Mouse (Mus musculus): Measurements from ENCODE around the gene Tmem217. TPM values are rescaled to one million over a fixed set of nuclear protein-coding genes. Genes with fewer than 3 reads are reported as not detected.

Tmem217 gene
- total and polyA plus RNA-seq, 3 experiments: 2.5 to 4.5 TPM; not detected in 1

GRCm38 (mm10) chr17:29476461-29476860 is 75.7 kb downstream of the Tmem217 start:
- Histone ChIP-seq H3K4me3 (ENCODE audit: control insufficient read depth in 1 of 2, insufficient read depth in 1 of 2, low read depth in 2 of 2, low read length in 2 of 2) (no peak overlapping the region), H3K27ac (ENCODE audit: control insufficient read depth, low read depth, low read length) (no peak overlapping the region), H3K79me2 (ENCODE audit: control insufficient read depth, insufficient read depth, low read length, poor library complexity) (no peaks in the 10 kb centered on the region), H3K4me1 (ENCODE audit: control insufficient read depth in 1 of 2, insufficient read depth in 2 of 2, low read length in 2 of 2) (0 out of 4 replicates have a peak, but pooled peaks cover 0 to 3% of the 10 kb centered on the region in 2 experiments), H3K9ac (ENCODE audit: control insufficient read depth, low read depth, low read length, poor library complexity, severe bottlenecking) (no peak overlapping the region), H3K27me3 (ENCODE audit: control insufficient read depth in 1 of 2, insufficient read depth in 2 of 2, low read length in 2 of 2) (no peaks in the 10 kb centered on the region), H3K9me3 (replicated peaks; ENCODE audit: insufficient read depth, low read length) (no peaks in the 10 kb centered on the region), H3K36me3 (ENCODE audit: control insufficient read depth in 1 of 2, insufficient read depth in 2 of 2, low read length in 2 of 2) (no peaks in the 10 kb centered on the region)
- DNase-seq (ENCODE audit: low read depth, low spot score): no peak
- no peak for TF ChIP-seq ELF1 (IDR thresholded peaks at IDR 0.05; ENCODE audit: low read depth, low read length)
- no peak for TF ChIP-seq TCF12 (IDR thresholded peaks at IDR 0.05; ENCODE audit: low read depth, low read length)
- no peak for TF ChIP-seq ETS1 (IDR thresholded peaks at IDR 0.05; ENCODE audit: low read depth, low read length)
- no peak for TF ChIP-seq JUND (IDR thresholded peaks at IDR 0.05; ENCODE audit: low read depth, low read length)
- TF ChIP-seq MXI1 (IDR thresholded peaks at IDR 0.05; ENCODE audit: low read depth, low read length): no peak
- TF ChIP-seq SIN3A (IDR thresholded peaks at IDR 0.05; ENCODE audit: low read length): no peak
- no peak for TF ChIP-seq NRF1 (IDR thresholded peaks at IDR 0.05; ENCODE audit: insufficient read depth, low read depth, low read length, poor library complexity, severe bottlenecking)
- no peak for TF ChIP-seq GABPA (IDR thresholded peaks at IDR 0.05; ENCODE audit: low read depth, low read length)
- no peak for TF ChIP-seq SMC3 (IDR thresholded peaks at IDR 0.05; ENCODE audit: low read depth, low read length)

Other genes starting within 250 kb of the Tmem217 start
- 0.08 and 0.16 TPM in 2 replicates for gene Pi16, start 234.7 kb downstream of the Tmem217 start, total RNA-seq (2012; rRNA removed)
- gene Pi16, start 234.7 kb downstream of the Tmem217 start, polyA plus RNA-seq (2012; ENCODE audit: insufficient read depth in 1 of 2, insufficient read length in 2 of 2, low read depth in 1 of 2, low replicate concordance in 2 of 2, missing spikeins in 1 of 2): under 1 TPM in 1 of 2 experiments, not detected in 1; 0.42 TPM
- gene Mtch1, start 204.5 kb downstream of the Tmem217 start, total RNA-seq (2012; rRNA removed): 119 and 143 TPM in 2 replicates
- 100 to 1,000 TPM; 147 to 233 TPM for gene Mtch1, start 204.5 kb downstream of the Tmem217 start, polyA plus RNA-seq (2012; ENCODE audit: insufficient read depth in 1 of 2, insufficient read length in 2 of 2, low read depth in 1 of 2, low replicate concordance in 2 of 2, missing spikeins in 1 of 2)
- 0.07 and 0.23 TPM in 2 replicates for gene Fgd2, start 191.5 kb downstream of the Tmem217 start, total RNA-seq (2012; rRNA removed)
- under 1 TPM in 1 of 2 experiments, not detected in 1; 0.39 TPM for gene Fgd2, start 191.5 kb downstream of the Tmem217 start, polyA plus RNA-seq (2012; ENCODE audit: insufficient read depth in 1 of 2, insufficient read length in 2 of 2, low read depth in 1 of 2, low replicate concordance in 2 of 2, missing spikeins in 1 of 2)
- 27.8 and 30.6 TPM in 2 replicates for gene Pim1, start 61.6 kb downstream of the Tmem217 start, total RNA-seq (2012; rRNA removed)
- 10 to 100 TPM in 1 of 2 experiments, not detected in 1; 52.1 TPM for gene Pim1, start 61.6 kb downstream of the Tmem217 start, polyA plus RNA-seq (2012; ENCODE audit: insufficient read depth in 1 of 2, insufficient read length in 2 of 2, low read depth in 1 of 2, low replicate concordance in 2 of 2, missing spikeins in 1 of 2)
- 0.31 and 0.88 TPM in 2 replicates for gene Gm17657, start 2.7 kb downstream of the Tmem217 start, total RNA-seq (2012; rRNA removed)
- gene Gm17657, start 2.7 kb downstream of the Tmem217 start, polyA plus RNA-seq (2012; ENCODE audit: insufficient read depth in 1 of 2, insufficient read length in 2 of 2, low read depth in 1 of 2, low replicate concordance in 2 of 2, missing spikeins in 1 of 2): 1 to 10 TPM in 1 of 2 experiments, not detected in 1; 2.7 TPM
- 8.0 and 9.4 TPM in 2 replicates for gene Tbc1d22b, start 2.6 kb downstream of the Tmem217 start, total RNA-seq (2012; rRNA removed)
- 10 to 100 TPM; 30.7 to 53.8 TPM for gene Tbc1d22b, start 2.6 kb downstream of the Tmem217 start, polyA plus RNA-seq (2012; ENCODE audit: insufficient read depth in 1 of 2, insufficient read length in 2 of 2, low read depth in 1 of 2, low replicate concordance in 2 of 2, missing spikeins in 1 of 2)
- gene Rnf8, start 62.4 kb upstream of the Tmem217 start, total RNA-seq (2012; rRNA removed): 32.9 and 40.3 TPM in 2 replicates
- 10 to 100 TPM in 1 of 2 experiments, not detected in 1; 49.2 TPM for gene Rnf8, start 62.4 kb upstream of the Tmem217 start, polyA plus RNA-seq (2012; ENCODE audit: insufficient read depth in 1 of 2, insufficient read length in 2 of 2, low read depth in 1 of 2, low replicate concordance in 2 of 2, missing spikeins in 1 of 2)
- gene Gm28043, start 62.5 kb upstream of the Tmem217 start, total RNA-seq (2012; rRNA removed): 3.1 and 3.4 TPM in 2 replicates
- 1 to 10 TPM in 1 of 2 experiments, not detected in 1; 1.3 TPM for gene Gm28043, start 62.5 kb upstream of the Tmem217 start, polyA plus RNA-seq (2012; ENCODE audit: insufficient read depth in 1 of 2, insufficient read length in 2 of 2, low read depth in 1 of 2, low replicate concordance in 2 of 2, missing spikeins in 1 of 2)
- 77.9 and 82.2 TPM in 2 replicates for gene Cmtr1, start 108.2 kb upstream of the Tmem217 start, total RNA-seq (2012; rRNA removed)
- gene Cmtr1, start 108.2 kb upstream of the Tmem217 start, polyA plus RNA-seq (2012; ENCODE audit: insufficient read depth in 1 of 2, insufficient read length in 2 of 2, low read depth in 1 of 2, low replicate concordance in 2 of 2, missing spikeins in 1 of 2): 10 to 100 TPM; 47.3 to 99.6 TPM
- gene Ccdc167, start 164.7 kb upstream of the Tmem217 start, total RNA-seq (2012; rRNA removed): 12.2 and 13.4 TPM in 2 replicates
- gene Ccdc167, start 164.7 kb upstream of the Tmem217 start, polyA plus RNA-seq (2012; ENCODE audit: insufficient read depth in 1 of 2, insufficient read length in 2 of 2, low read depth in 1 of 2, low replicate concordance in 2 of 2, missing spikeins in 1 of 2): 10 to 100 TPM in 1 of 2 experiments, not detected in 1; 12.1 TPM